In the genomic region with DNA sequence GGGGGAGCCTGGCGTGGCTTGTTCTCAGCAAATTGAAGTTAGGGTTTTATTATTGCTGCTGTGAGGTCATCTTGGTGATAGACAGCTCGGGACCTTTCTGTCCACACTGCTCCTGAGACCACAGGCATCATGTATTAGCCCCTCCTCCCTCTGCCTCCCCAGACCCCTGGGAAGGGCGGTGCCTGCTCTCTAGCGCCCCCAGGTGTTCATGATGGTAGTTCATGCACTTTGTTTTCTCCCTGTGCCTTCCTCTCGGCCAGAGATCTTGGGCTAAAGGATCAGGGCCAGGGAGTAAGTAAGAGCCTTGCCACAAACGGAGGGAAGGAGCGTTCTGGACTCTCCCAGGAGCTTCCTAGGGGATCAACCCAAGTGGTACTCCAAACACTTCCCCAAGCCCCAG, we compare ENCODE assay signal across 8 mouse cellular contexts. TPM values are rescaled to one million over a fixed set of nuclear protein-coding genes. Genes with fewer than 3 reads are reported as not detected.
DNase-seq lines count a peak whose midpoint lies in the region; ATAC-seq and TF ChIP-seq lines count a peak whose summit lies in the region.

No protein-coding gene starts in this region.

- peak; percentile 55 for DNase-seq in kidney, postnatal 10 days
- no peak for DNase-seq in kidney, adult 18-20 months
- DNase-seq in ES-CJ7 (ENCODE audit: low read depth, low spot score), result peak; percentile 51
- no peak for DNase-seq in brain, embryonic 14.5 days (ENCODE audit: low read depth)
- DNase-seq in spleen, postnatal 14 days (ENCODE audit: low spot score in 2 of 2), result no peak

- no peak overlapping the region for H3K4me2 ChIP-seq in forebrain, embryonic 15.5 days (replicated peaks)

- peak; percentile 44; the same call in 1 of the 2 replicates for ATAC-seq in megakaryocyte-erythroid progenitor cell, adult 5-6 weeks (replicated peaks; ENCODE audit: low FRiP score, low TSS enrichment, poor library complexity, severe bottlenecking)
- ATAC-seq in activated CD4-positive, CD25-positive, alpha-beta regulatory T cell, adult 4 months, result no peak
- no peak for ATAC-seq in forebrain, embryonic 15.5 days (replicated peaks)

- no peak overlapping the region for H3K27ac ChIP-seq in forebrain, embryonic 15.5 days (replicated peaks)

- no peaks in the 10 kb centered on the region for H3K9me3 ChIP-seq in forebrain, embryonic 15.5 days

- TF ChIP-seq CTCF in brain, embryonic 14.5 days (IDR thresholded peaks at IDR 0.05; ENCODE audit: borderline replicate concordance, extremely low read depth, insufficient read depth, insufficient read length), result peak; percentile 52; the same call in 1 of the 2 replicates

- no peaks in the 10 kb centered on the region for H3K36me3 ChIP-seq in forebrain, embryonic 15.5 days

- H3K4me1 ChIP-seq in forebrain, embryonic 15.5 days, result no peaks in the 10 kb centered on the region

- H3K9ac ChIP-seq in forebrain, embryonic 15.5 days (replicated peaks), result no peak overlapping the region

- WGBS in forebrain, embryonic 15.5 days, result 52% methylated on average over 7 of the region's 7 CpGs

- H3K4me3 ChIP-seq in forebrain, embryonic 15.5 days, result no peak overlapping the region

- H3K27me3 ChIP-seq in forebrain, embryonic 15.5 days, result no peaks in the 10 kb centered on the region

- no peak for TF ChIP-seq POLR2A in brain, embryonic 14.5 days (IDR thresholded peaks at IDR 0.05; ENCODE audit: borderline replicate concordance, extremely low read depth, insufficient read depth, insufficient read length, poor library complexity, severe bottlenecking)

RNA-seq across cellular contexts. Expression of a gene that starts 32.2 kb away (rescaled TPM):
- polyA plus RNA-seq in brain, embryonic 14.5 days (2012; rRNA removed), result 0.13 TPM in 1 of 2 replicates, not detected in the other
- total RNA-seq in megakaryocyte-erythroid progenitor cell, adult 5-6 weeks (2014; fragmentation: Nextera tagmentation), result not detected in 2 replicates
- not detected in 2 replicates for total RNA-seq in megakaryocyte-erythroid progenitor cell, adult 5-6 weeks (2017)
- polyA plus RNA-seq in activated CD4-positive, CD25-positive, alpha-beta regulatory T cell, adult 4 months (2017; shearing (Covaris generic)), result not detected
- polyA plus RNA-seq in forebrain, embryonic 15.5 days (2015; fragmentation: Nextera tagmentation; extraction: Ambion mirVana), result 0.06 TPM in 1 of 2 replicates, not detected in the other

Comparison
In these comparisons a context has a peak if more than half of its experiments do, and no peak if none do; other contexts are left out.
1. DNase-seq: peak in kidney, postnatal 10 days (single experiment) and ES-CJ7 (single experiment); none in kidney, adult 18-20 months (single experiment), brain, embryonic 14.5 days (single experiment) and spleen, postnatal 14 days (0 of 2).